Mouse (Mus musculus) ES-Bruce4 (cell line): Measurements from ENCODE around the gene Tbcd.

Source experiments
- CTCF ChIP-seq: IDR thresholded peaks from one replicate; pipeline ENCODE4 v1.8.1; 2011; ENCODE audit warnings: low read depth, low read length
- EP300 ChIP-seq: IDR thresholded peaks from 2 replicates; pipeline ENCODE4 v1.6.1; 2011; ENCODE audit warnings: low read depth, low read length; ENCODE audit not compliant: insufficient read depth
- POLR2A ChIP-seq: IDR thresholded peaks from one replicate; pipeline ENCODE4 v1.8.1; 2011; ENCODE audit warnings: low read length; ENCODE audit not compliant: insufficient read depth

DNA sequence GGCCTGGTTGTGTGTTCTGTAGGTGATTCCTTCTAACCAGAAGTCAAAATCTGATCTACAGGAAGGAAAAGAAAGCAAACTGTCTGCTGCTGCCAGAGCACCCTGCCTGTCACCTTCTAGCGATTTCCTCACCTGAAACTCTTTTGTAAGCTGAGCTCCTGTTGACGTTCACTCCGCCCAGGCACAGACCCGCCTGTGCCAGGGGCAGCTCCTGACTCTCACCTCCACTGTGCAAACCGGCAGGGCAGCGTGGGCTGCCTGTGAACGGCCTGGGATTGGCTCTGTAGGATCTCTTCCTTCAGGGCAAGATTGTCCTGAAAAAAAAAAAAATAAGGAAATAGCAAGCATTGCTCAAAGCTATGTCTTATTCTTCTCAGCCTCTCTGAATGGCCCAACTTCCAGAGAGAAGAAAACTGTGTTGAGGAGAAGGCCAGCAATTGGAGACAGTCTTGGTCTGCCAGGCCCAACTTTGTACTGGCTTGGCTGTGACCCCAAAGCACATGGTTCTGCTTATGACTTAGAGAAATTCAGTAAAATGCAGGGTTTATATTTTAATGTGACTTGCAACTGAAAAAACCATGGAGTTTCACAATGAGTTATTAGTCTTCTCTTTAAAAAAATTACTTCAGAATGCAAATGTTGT is 93.1 kb downstream of the Tbcd start:
- TF ChIP-seq CTCF, result no peak
- TF ChIP-seq POLR2A, result no peak
- TF ChIP-seq EP300, result no peak
